Mouse (Mus musculus) hematopoietic stem cell, adult 5-6 weeks (primary cell): Measurements from ENCODE around the gene Arhgap42. TPM values are rescaled to one million over a fixed set of nuclear protein-coding genes. Genes with fewer than 3 reads are reported as not detected.

Source experiments
- ATAC-seq, 2 experiments: fragments of 125-278 bp in 1 of 2; replicated peaks in 1 of 2; 2 replicates each; pipeline ENCODE4 v1.8.0; 2016 to 2017; ENCODE audit warnings: inconsistent platforms in 2 of 2, mild to moderate bottlenecking in 2 of 2, moderate number of reproducible peaks in 2 of 2, low read depth in 1 of 2, moderate TSS enrichment in 1 of 2; ENCODE audit not compliant: low FRiP score in 2 of 2, poor library complexity in 2 of 2, severe bottlenecking in 2 of 2, insufficient read depth in 1 of 2, low TSS enrichment in 1 of 2
- total RNA-seq: library from RNA; stranded (forward); fragments of 172-1452, 232-1000 nt; gene quantifications from 2 replicates; pipeline ENCODE4 v1.2.3, GENCODE M21; 2017

Gene Arhgap42
- total RNA-seq, 1 experiment from 2014 or later: 0.10 TPM

- no peak for ATAC-seq
Measured at GRCm38 (mm10) chr9:9102158-9102514, 136.8 kb downstream of the Arhgap42 start.

DNA sequence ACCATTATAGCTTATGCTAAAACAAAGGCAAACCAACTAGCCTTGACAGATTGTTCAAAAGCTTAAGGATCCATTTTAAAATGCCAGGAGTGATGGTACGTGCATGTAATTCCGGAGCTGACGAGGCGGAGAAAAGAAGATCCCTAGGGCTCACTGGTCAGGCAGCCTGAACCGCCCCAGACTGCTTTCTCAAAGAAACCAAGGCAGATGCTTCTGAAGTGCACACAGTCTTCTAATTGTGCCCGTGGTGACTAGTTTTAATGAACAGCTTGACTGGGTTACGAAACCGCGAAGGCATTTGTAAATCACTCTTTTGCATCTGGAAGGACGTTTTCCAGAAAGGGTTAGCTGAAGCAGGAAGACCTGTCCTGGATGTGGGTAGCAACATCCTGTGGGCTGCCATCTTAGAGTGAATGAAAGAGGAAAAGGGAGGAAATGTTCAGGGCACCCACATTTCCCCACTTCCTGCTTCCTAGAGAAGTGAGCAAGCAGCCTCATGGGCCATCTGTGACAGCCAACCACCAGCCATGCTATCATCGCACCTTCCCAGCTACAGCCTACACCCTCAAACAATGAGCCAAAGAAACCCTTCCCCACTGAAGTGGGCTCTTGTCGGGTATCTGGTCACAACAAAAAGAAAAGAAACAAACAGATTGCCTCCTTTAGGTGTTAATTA is 137.3 kb downstream of the Arhgap42 start:
- ATAC-seq: no peak

- ATAC-seq: no peak
Measured at GRCm38 (mm10) chr9:9101055-9101454, 137.8 kb downstream of the Arhgap42 start.

DNA sequence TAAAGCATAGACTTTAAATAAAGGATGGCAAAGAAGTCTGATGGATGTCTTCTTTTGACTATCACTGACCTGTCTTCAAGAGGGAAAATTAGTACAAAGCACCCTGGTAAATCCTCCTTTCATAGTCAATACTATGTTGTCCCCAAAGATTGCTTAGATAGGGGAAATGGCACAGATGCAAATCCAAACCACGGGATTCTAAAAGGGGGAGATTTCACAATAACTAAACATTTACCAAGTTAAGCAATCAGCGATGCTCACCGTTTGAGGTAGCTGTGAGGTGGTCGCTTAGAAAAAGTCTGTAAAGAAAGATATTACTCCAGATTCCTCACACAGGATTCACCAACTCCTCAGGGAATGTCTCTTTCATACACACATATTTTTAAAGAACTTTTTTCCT is 141.1 kb downstream of the Arhgap42 start:
- no peak for ATAC-seq

GRCm38 (mm10) chr9:9096761-9097160 is 142.1 kb downstream of the Arhgap42 start:
- no peak for ATAC-seq

GRCm38 (mm10) chr9:9093096-9093495 is 145.8 kb downstream of the Arhgap42 start:
- ATAC-seq: no peak

GRCm38 (mm10) chr9:9083441-9083840 is 155.5 kb downstream of the Arhgap42 start:
- ATAC-seq: no peak

GRCm38 (mm10) chr9:9052920-9053319 is 186.0 kb downstream of the Arhgap42 start:
- no peak for ATAC-seq

DNA sequence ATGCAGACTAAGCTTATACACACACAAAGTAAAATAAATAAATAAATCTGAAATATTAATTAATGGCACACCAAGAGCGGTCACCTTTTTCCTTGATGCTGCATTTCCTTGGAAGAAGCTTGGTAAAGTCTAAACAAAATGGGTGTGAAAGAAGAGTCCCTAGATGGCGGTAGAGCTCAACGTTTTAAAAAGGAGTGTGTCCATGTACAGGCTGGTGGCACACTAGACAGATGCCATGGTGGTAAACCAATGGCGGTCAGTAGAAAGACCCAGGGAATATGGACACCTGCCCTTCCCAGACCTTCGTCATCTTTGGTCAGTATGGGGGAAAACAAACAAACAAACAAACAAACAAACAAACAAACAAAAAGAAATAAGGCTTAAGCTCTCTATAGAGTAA is 187.7 kb downstream of the Arhgap42 start:
- ATAC-seq: peak; percentile 69 to 77

- no peak for ATAC-seq
Measured at GRCm38 (mm10) chr9:9049202-9049601, 189.7 kb downstream of the Arhgap42 start.

DNA sequence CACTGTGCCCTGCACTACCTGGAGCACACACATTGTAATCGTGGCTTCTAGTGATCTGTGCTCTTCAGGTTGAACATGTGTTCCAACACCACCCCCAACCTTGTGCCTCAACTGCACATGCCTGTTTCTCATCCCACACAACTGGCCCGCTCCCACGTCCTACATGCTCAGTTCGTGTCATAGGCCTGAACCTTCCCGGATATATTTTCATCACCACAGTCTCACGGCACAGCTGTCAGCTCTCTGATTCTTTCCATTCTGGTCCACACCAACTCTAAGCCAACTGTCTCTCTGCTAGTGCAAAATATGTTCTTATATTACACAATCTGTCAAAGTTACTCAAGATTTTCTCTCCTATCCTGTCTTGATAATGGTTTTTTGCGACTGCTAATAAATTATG is 197.9 kb downstream of the Arhgap42 start:
- no peak for ATAC-seq

- ATAC-seq: no peak
Measured at GRCm38 (mm10) chr9:9037017-9037671, 201.8 kb downstream of the Arhgap42 start.

DNA sequence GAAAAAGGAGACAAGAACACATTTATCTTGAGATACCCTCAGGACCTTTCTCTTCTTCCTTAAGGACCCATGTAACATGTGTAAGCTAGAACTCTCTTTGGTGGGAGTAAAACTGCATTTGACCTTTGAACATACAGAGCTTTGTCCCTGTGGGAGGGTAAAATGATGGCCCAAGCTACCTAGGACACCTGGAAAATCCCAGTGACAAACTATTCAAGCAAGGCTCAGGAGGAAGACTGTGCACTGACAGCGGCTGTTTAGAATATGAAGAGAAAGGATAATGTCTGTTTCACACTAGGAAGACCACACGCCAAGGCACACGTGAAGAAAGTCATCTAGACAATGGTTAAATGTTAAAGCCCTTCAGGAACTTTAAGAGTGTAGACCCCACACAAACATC is 211.0 kb downstream of the Arhgap42 start:
- 0 out of 4 replicates have a peak, but pooled peaks of 1 of the 2 experiments have one; percentile 12 for ATAC-seq

DNA sequence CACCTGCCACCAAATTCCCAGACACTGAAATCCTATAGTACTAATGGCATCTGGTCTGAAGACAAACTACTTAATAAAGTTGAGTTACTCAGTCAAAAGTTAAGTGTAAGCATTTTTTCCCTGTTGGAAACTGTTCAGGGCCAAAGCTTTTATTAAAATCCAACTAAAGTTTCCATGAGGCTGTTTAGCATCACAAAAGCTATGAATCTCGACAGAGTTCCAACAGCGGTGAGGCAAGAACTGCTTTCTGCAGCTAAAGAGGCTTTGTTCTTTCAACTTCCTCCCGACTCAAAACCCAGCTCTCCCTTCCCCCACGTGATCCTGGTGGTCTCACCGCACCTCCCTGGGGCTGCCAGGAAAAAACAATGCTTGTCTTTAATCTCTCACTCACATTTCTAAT is 211.5 kb downstream of the Arhgap42 start:
- peak; percentile 56 to 66; a peak in 2 of 4 replicates for ATAC-seq

- no peak for ATAC-seq
Measured at GRCm38 (mm10) chr9:9015108-9015507, 223.8 kb downstream of the Arhgap42 start.

DNA sequence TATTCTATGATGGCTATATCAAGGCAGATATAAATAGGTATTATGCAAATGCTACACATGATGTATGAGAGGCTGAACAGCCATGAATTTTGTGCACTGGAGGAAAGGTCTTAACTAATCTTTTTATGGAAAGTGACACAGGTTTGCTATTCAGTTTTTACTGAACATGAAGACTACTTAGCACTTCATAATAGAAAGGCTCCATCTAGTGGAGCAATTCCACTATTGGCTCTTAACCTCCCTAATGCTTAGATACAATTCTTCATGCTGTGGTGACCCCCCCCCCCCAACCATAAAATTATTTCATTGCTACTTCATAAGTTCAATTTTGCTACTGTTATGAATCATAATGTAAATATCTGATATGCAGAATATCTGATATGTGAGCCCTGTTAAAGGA is 237.7 kb downstream of the Arhgap42 start:
- ATAC-seq: peak in 1 of 2 experiments; percentile 39; a peak in 1 of 4 replicates

GRCm38 (mm10) chr9:8996494-8996893 is 242.4 kb downstream of the Arhgap42 start:
- ATAC-seq: peak; percentile 89 to 92

DNA sequence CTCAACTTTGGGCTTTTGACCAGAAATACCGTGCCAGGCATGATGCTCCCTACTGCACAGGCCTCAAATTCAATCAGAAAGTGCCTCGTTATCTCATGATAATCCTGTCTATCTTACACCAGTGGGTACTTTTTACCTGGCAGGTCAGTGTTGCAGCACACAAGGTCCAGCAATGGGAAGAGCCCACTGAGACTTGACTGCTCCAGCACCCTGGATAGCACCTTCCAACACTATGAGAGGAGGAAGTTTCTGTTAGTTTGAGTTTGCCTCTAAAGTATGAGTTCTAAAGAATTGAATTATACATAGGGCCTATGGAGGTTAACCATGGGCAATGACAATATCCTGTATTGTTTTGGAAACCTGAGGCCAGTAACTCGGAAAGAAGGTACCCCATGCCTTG is 256.6 kb downstream of the Arhgap42 start:
- ATAC-seq: peak in 1 of 2 experiments; percentile 56; a peak in 1 of 4 replicates

DNA sequence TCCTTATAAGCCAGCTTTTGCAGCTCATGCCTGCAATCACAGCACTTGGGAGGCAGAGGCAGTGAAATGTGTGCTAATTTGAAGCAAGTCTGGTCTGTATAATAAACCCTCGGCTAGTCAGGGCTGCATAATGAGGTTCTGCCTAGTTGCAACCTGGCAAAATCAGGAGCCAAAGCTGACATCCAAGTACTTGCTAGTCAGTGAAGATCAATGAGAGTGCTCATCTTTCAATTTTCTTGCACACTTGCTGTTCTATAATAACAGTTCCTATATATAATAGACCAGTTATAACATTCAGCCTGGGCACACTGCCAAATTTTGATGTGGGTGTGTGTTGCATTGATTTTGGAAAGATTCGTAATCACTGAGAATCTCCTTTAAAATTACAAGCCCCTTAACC is 261.1 kb downstream of the Arhgap42 start:
- ATAC-seq: no peak
